Mouse (Mus musculus) hindbrain, embryonic 15.5 days (tissue): ENCODE measurements around the gene Camk1d. TPM values are rescaled to one million over a fixed set of nuclear protein-coding genes. Genes with fewer than 3 reads are reported as not detected.
A peak's percentile ranks its signal among the peaks of the same experiment; 100 is the strongest.
"Not testable (repeated sequence)": the region's sequence is repeated elsewhere in the genome, so short reads cannot be mapped to it uniquely, and the experiment has no call there.

Experiments used
- ATAC-seq: fragments of 200-750 bp; cut with Nextera tagmentation; 2 replicates; pipeline ENCODE4 v1.8.0; 2017; ENCODE audit warnings: low read depth, moderate number of reproducible peaks, moderate TSS enrichment; ENCODE audit not compliant: low FRiP score
- H3K27ac ChIP-seq: fragments of 300-500 bp; sonication (generic); replicated peaks from 2 replicates; pipeline ENCODE4 v1.5.1; 2015; ENCODE audit warnings: mild to moderate bottlenecking, inconsistent platforms
- H3K27me3 ChIP-seq: fragments of 300-500 bp; sonication (generic); 2 replicates; pipeline ENCODE4 v1.6.1; 2015; ENCODE audit warnings: control low read depth, inconsistent platforms
- H3K36me3 ChIP-seq: fragments of 300-500 bp; sonication (generic); 2 replicates; pipeline ENCODE4 v1.6.1; 2015; ENCODE audit warnings: control low read depth, inconsistent platforms
- H3K4me1 ChIP-seq: fragments of 300-500 bp; sonication (generic); replicated peaks from 2 replicates; pipeline ENCODE4 v1.6.1; 2015; ENCODE audit warnings: control low read depth, inconsistent platforms
- H3K4me2 ChIP-seq: fragments of 300-500 bp; sonication (generic); 2 replicates; pipeline ENCODE4 v1.6.1; 2015; ENCODE audit warnings: moderate library complexity, mild to moderate bottlenecking, inconsistent platforms
- H3K4me3 ChIP-seq: fragments of 300-500 bp; sonication (generic); 2 replicates; pipeline ENCODE4 v1.5.1; 2015; ENCODE audit warnings: mild to moderate bottlenecking, inconsistent platforms
- H3K9ac ChIP-seq: fragments of 300-500 bp; sonication (generic); 2 replicates; pipeline ENCODE4 v1.6.1; 2015; ENCODE audit warnings: inconsistent platforms
- H3K9me3 ChIP-seq: fragments of 300-500 bp; sonication (generic); 2 replicates; pipeline ENCODE4 v1.6.1; 2016; ENCODE audit warnings: control low read depth, inconsistent platforms
- WGBS: fragments of 180-500 bp; shearing (Covaris S2); methylation state at CpG from one replicate; pipeline ENCODE4 v1.1.7; 2015; 5-methylcytosine and 5-hydroxymethylcytosine counted together
- polyA plus RNA-seq: library from polyadenylated mRNA; unstranded; fragments of >200 nt; fragmentation: Nextera tagmentation; extraction: Ambion mirVana; gene quantifications from 2 replicates; pipeline ENCODE4 v1.2.1, GENCODE M21; 2015

The Camk1d gene
- polyA plus RNA-seq, 1 experiment from 2014 or later, result 7.4 TPM

GRCm38 (mm10) chr2:5398043-5398442 is 316.3 kb downstream of the Camk1d start:
- Histone ChIP-seq H3K36me3 (no peaks in the 10 kb centered on the region), H3K4me2 (no peak overlapping the region), H3K27me3 (no peaks in the 10 kb centered on the region), H3K4me3 (no peak overlapping the region), H3K27ac (peak overlapping the region; percentile 21), H3K9me3 (no peaks in the 10 kb centered on the region), H3K4me1 (peaks cover 13% of the 10 kb centered on the region), H3K9ac (no peak overlapping the region)
- WGBS, result 32% methylated on average over 6 of the region's 6 CpGs
- no peak; the same call in 1 of the 2 replicates for ATAC-seq

DNA sequence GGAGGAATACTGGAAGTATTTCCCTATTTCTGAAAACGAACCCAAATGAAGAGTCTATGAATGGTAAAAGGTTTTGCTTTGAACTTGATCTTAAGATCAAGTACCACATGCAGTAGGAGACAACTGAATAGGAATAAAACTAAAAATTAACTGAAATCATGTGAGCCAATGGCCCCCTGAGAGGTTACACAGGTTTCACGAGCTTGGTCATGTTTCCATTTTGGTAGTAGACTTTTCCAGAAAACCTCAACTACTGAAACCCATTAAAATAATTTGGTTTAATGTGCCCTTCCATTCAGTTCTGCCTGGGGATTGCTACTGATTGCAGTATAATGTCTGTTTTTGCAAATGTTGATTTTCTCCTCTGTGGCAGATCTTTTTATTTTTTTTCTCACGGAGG is 316.8 kb downstream of the Camk1d start:
- Histone ChIP-seq H3K27ac (peak overlapping the region; percentile 21), H3K9ac (no peak overlapping the region), H3K36me3 (no peaks in the 10 kb centered on the region), H3K4me1 (peaks cover 13% of the 10 kb centered on the region), H3K27me3 (no peaks in the 10 kb centered on the region), H3K4me2 (no peak overlapping the region), H3K9me3 (no peaks in the 10 kb centered on the region), H3K4me3 (no peak overlapping the region)
- WGBS, result 62% methylated on average over 3 of the region's 3 CpGs
- no peak for ATAC-seq

DNA sequence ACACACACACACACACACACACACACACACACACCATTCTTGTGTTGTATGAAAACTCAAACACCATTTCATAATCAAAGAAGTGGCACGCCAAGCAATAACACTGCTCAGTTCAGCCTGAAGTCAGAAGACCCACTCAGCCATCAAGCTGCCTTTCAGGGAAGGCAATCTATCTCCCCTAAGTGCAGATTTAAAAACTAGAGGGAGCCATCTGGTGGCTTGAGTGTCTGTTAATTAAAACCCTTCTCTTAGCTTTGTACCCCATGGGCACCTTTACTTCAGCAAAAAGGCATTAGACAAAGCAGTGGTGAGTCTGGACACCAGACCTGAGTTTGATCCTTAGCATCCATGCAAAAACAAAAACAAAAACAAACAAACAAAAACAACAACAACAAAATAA is 317.9 kb downstream of the Camk1d start:
- peaks cover 13% of the 10 kb centered on the region for H3K4me1 ChIP-seq
- no peaks in the 10 kb centered on the region for H3K27me3 ChIP-seq
- no peaks in the 10 kb centered on the region for H3K9me3 ChIP-seq
- no peaks in the 10 kb centered on the region for H3K36me3 ChIP-seq
- no peak for ATAC-seq
- 41% methylated on average over 1 of the region's 1 CpGs for WGBS
- H3K4me3 ChIP-seq, result no peak overlapping the region
- H3K9ac ChIP-seq, result no peak overlapping the region
- no peak overlapping the region for H3K27ac ChIP-seq
- H3K4me2 ChIP-seq, result no peak overlapping the region

DNA sequence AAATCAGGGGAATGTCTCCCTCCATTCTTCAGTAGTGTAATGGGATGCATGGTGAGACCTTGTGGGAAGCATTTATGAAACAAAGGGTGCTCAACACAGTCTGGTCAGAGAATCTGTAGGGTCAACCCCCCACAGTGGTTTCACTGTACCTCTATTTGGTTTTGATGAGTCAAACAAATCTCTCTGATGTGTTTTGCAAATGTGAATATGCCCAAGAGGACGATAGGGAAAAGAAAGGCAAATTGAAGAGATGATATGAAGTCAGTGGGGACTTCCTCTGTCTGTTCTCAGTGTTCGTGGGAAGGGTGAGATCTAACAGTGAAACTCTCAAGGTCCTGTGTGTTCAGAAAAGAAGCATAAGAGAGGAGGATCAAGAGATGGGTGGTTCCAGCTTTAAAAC is 318.4 kb downstream of the Camk1d start:
- Histone ChIP-seq H3K4me1 (peaks cover 13% of the 10 kb centered on the region), H3K4me3 (no peak overlapping the region), H3K4me2 (no peak overlapping the region), H3K9ac (no peak overlapping the region), H3K27me3 (no peaks in the 10 kb centered on the region), H3K36me3 (no peaks in the 10 kb centered on the region), H3K27ac (no peak overlapping the region), H3K9me3 (no peaks in the 10 kb centered on the region)
- 65% methylated on average over 2 of the region's 2 CpGs for WGBS
- no peak for ATAC-seq

DNA sequence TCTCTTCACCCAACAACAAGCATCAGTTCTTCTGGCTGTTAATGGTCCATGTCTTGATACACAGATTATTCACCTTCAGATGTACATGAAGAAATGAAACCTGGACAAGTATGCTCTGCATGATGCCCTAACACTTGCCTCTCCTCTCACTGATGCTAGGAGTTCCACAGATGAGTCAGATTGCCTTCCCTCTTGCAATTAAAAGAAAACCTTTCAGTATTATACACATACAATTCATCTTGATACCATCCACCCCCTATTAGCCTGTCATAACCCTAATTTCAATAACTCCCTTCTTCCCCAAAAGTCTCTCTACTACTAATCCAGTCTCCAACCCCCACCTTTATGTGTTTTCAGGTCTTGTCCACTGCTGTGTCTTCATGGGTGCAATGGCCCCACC is 321.4 kb downstream of the Camk1d start:
- Histone ChIP-seq H3K4me2 (no peak overlapping the region), H3K9ac (no peak overlapping the region), H3K4me1 (peaks cover 5% of the 10 kb centered on the region)

DNA sequence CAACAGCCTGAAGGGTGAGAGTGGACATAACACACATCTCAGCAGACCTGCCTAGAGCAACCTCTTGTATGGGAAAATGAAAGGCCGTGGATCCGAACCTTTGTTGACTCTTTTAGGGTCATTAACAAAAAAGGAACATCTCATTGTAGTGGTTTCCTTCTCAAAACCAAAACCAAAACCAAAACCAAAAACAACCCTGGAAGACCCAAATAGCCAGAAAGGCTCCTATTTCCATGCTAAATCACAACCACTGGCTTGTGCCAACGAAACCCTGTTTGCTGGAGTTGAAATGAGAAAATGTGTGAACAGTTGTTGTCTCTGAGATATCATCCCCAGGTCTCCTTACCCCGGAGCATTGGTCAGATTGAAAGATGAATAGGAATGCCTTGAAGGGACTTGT is 321.8 kb downstream of the Camk1d start:
- no peaks in the 10 kb centered on the region for H3K9me3 ChIP-seq
- H3K9ac ChIP-seq, result no peak overlapping the region
- 90% methylated on average over 4 of the region's 4 CpGs for WGBS
- ATAC-seq, result no peak
- H3K4me1 ChIP-seq, result peaks cover under 1% of the 10 kb centered on the region; the same call in 1 of the 2 replicates
- no peak overlapping the region for H3K4me3 ChIP-seq
- no peaks in the 10 kb centered on the region for H3K36me3 ChIP-seq
- no peak overlapping the region for H3K4me2 ChIP-seq
- no peaks in the 10 kb centered on the region for H3K27me3 ChIP-seq
- no peak overlapping the region for H3K27ac ChIP-seq

More for the DNA sequence above, 321.4 kb downstream of the Camk1d start:
- Histone ChIP-seq H3K9me3 (no peaks in the 10 kb centered on the region), H3K27me3 (no peaks in the 10 kb centered on the region), H3K27ac (no peak overlapping the region), H3K4me3 (no peak overlapping the region), H3K36me3 (no peaks in the 10 kb centered on the region)
- no peak for ATAC-seq

DNA sequence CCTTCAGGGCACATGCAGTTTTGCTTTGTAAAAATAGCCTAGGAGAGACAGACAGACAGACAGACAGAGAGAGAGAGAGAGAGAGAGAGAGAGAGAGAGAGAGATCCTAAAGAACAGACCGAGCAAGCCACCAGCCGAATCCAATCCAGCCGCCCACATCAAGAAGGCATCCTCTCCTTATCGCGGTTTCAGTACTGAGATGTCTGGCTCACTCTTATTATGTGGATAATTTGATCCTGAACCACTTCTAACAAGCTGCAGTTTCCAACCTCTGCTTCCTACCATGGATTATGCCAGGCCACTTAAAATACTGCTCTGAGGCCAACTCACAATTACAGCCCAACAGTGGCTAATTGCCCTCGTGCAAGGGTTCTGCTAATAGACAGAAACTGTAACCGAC is 325.9 kb downstream of the Camk1d start:
- ATAC-seq, result no peak
- Histone ChIP-seq H3K27me3 (no peaks in the 10 kb centered on the region), H3K36me3 (no peaks in the 10 kb centered on the region), H3K27ac (no peak overlapping the region), H3K9ac (no peak overlapping the region), H3K4me3 (no peak overlapping the region), H3K4me1 (no peaks in the 10 kb centered on the region), H3K9me3 (no peaks in the 10 kb centered on the region), H3K4me2 (no peak overlapping the region)
- WGBS, result 89% methylated on average over 7 of the region's 7 CpGs

GRCm38 (mm10) chr2:5381712-5382710 is 332.3 kb downstream of the Camk1d start:
- Histone ChIP-seq H3K4me3 (no peak overlapping the region), H3K4me2 (0 out of 2 replicates have a peak overlapping the region, but pooled peaks have one; percentile 4), H3K27me3 (no peaks in the 10 kb centered on the region), H3K27ac (peak overlapping the region; percentile 60), H3K4me1 (peaks cover 25% of the 10 kb centered on the region), H3K9me3 (no peaks in the 10 kb centered on the region), H3K36me3 (no peaks in the 10 kb centered on the region), H3K9ac (no peak overlapping the region)
- ATAC-seq, result peak; percentile 36; the same call in 1 of the 2 replicates
- WGBS, result 49% methylated on average over 12 of the region's 12 CpGs

- Histone ChIP-seq H3K4me2 (no peak overlapping the region), H3K4me3 (no peak overlapping the region), H3K27ac (no peak overlapping the region), H3K4me1 (peaks cover 28% of the 10 kb centered on the region), H3K27me3 (no peaks in the 10 kb centered on the region), H3K9me3 (no peaks in the 10 kb centered on the region), H3K36me3 (no peaks in the 10 kb centered on the region), H3K9ac (no peak overlapping the region)
- ATAC-seq, result no peak
- WGBS, result 61% methylated on average over 7 of the region's 7 CpGs
Measured at GRCm38 (mm10) chr2:5380973-5381372, 333.3 kb downstream of the Camk1d start.

GRCm38 (mm10) chr2:5378922-5379321 is 335.4 kb downstream of the Camk1d start:
- H3K27ac ChIP-seq, H3K4me3 ChIP-seq, H3K36me3 ChIP-seq, H3K9ac ChIP-seq, H3K4me2 ChIP-seq, H3K27me3 ChIP-seq, ATAC-seq, H3K9me3 ChIP-seq: not testable (repeated sequence)
- WGBS, result 46% methylated on average over 18 of the region's 18 CpGs
- H3K4me1 ChIP-seq, result peaks cover 28% of the 10 kb centered on the region

DNA sequence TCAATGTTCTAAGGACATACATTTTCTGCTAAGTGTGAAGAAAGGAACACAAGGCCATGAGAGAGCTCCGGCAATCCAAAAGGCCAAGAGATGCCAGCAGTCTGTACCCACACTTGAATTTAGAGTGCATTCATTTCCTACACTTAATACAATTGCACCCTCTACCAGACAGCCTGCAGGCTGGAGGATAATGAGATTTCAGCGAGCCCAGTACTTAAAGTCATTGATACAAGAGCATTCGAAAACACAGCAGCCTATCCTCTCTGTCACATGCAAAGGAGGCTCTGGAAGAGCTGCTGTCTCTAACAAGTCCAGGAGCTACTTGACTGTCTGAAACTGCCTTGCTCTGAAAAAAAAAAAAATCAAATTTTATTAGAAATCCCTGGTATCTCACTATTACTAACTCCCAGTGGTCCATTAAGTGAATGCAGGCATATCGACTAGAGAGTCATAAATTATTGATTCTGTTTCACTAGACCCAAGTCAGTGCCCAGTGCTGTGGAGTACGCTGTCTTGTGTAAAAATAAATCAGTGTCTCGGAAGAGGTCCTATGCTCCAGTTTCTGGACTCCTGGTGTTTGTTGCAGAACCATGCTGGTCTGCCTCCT is 336.1 kb downstream of the Camk1d start:
- 48% methylated on average over 6 of the region's 6 CpGs for WGBS
- H3K9me3 ChIP-seq, result no peaks in the 10 kb centered on the region
- H3K27me3 ChIP-seq, result no peaks in the 10 kb centered on the region
- no peak overlapping the region for H3K9ac ChIP-seq
- no peak overlapping the region for H3K4me2 ChIP-seq
- H3K27ac ChIP-seq, result peak overlapping the region; percentile 46
- H3K4me3 ChIP-seq, result no peak overlapping the region
- H3K36me3 ChIP-seq, result no peaks in the 10 kb centered on the region
- ATAC-seq, result no peak
- peaks cover 28% of the 10 kb centered on the region for H3K4me1 ChIP-seq

- no peak overlapping the region for H3K9ac ChIP-seq
- peaks cover 11% of the 10 kb centered on the region for H3K4me1 ChIP-seq
- H3K27ac ChIP-seq, result no peak overlapping the region
- 44% methylated on average over 6 of the region's 6 CpGs for WGBS
- no peak overlapping the region for H3K4me3 ChIP-seq
- no peak overlapping the region for H3K4me2 ChIP-seq
- H3K36me3 ChIP-seq, result no peaks in the 10 kb centered on the region
- H3K27me3 ChIP-seq, result no peaks in the 10 kb centered on the region
- no peak for ATAC-seq
- no peaks in the 10 kb centered on the region for H3K9me3 ChIP-seq
Measured at GRCm38 (mm10) chr2:5372886-5373429, 341.4 kb downstream of the Camk1d start.
